ENCODE assay signal across 25 mouse cellular contexts in the genomic region with DNA sequence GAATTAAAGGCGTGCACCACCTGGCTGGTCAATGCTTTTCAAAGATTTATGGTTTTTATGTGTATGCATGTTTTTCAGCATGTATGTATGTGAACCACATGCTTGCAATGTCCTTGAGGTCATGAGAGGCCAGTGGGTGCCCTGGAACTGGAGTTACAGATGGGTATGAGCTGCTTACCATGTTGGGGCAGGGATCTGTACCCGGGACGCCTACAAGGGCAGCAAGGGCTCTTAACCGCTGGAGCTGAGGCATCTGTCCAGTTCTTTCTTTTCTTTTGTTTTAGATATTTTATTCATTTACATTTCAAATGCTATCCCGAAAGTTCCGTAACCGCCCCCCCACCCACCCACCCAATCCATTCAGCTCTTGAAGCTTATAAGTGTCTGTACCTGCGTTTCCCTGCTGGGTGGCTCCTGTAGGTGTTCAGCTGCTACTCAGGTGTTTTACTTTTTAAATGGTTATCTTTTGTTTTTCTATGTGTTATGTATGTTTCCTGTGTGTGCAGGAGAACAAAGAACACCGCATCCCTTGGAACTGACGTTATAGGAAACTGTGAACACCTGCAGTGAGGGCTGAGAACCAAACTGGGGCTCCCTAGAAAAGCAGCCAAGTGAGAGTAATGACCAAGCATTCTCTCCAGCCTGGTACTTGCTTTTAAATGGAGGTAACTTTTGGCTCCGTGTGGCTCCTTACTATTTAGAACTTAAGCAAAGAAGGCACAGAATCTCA. TPM values are rescaled to one million over a fixed set of nuclear protein-coding genes. Genes with fewer than 3 reads are reported as not detected.
A peak's percentile ranks its signal among the peaks of the same experiment; 100 is the strongest.
DNase-seq lines count a peak whose midpoint lies in the region; ATAC-seq and TF ChIP-seq lines count a peak whose summit lies in the region.
"Had no signal": no experiment of that assay in that cellular context is flagged by ENCODE, and none has a peak within 500 bp of the region (broad histone marks: within the 10 kb centered on the region; RNA-seq: fewer than 3 reads in every experiment).

No protein-coding gene starts in this region.

- H3K9me3 ChIP-seq in heart, postnatal 0 days (replicated peaks; ENCODE audit: control insufficient read depth, low read length) = no peaks in the 10 kb centered on the region
- no peaks in the 10 kb centered on the region for H3K9me3 ChIP-seq in heart, embryonic 12.5 days (replicated peaks)
- no peaks in the 10 kb centered on the region for H3K9me3 ChIP-seq in midbrain, embryonic 15.5 days
- H3K9me3 ChIP-seq: forebrain, embryonic 10.5 days; hindbrain, embryonic 15.5 days; intestine, embryonic 15.5 days; limb, embryonic 12.5 days; midbrain, embryonic 12.5 days; neural tube, embryonic 12.5 days had no signal

- no peak overlapping the region for H3K4me3 ChIP-seq in heart, postnatal 0 days (ENCODE audit: low read depth, low read length)
- no peak overlapping the region for H3K4me3 ChIP-seq in heart, embryonic 12.5 days
- no peak overlapping the region for H3K4me3 ChIP-seq in midbrain, embryonic 15.5 days
- H3K4me3 ChIP-seq: forebrain, embryonic 10.5 days; hindbrain, embryonic 15.5 days; intestine, embryonic 15.5 days; limb, embryonic 12.5 days; midbrain, embryonic 12.5 days; neural tube, embryonic 12.5 days had no signal

- WGBS in heart, postnatal 0 days = 90% methylated on average over 11 of the region's 11 CpGs
- WGBS in heart, embryonic 12.5 days = 92% methylated on average over 11 of the region's 11 CpGs
- WGBS in midbrain, embryonic 15.5 days = 86% methylated on average over 11 of the region's 11 CpGs

- H3K4me1 ChIP-seq in heart, postnatal 0 days (ENCODE audit: control insufficient read depth, insufficient read depth) = no peaks in the 10 kb centered on the region
- H3K4me1 ChIP-seq in heart, embryonic 12.5 days (replicated peaks) = peaks cover 8% of the 10 kb centered on the region
- H3K4me1 ChIP-seq in midbrain, embryonic 15.5 days = peaks cover 8% of the 10 kb centered on the region

- no peak overlapping the region for H3K9ac ChIP-seq in heart, postnatal 0 days (replicated peaks; ENCODE audit: low read depth, low read length)
- H3K9ac ChIP-seq in heart, embryonic 12.5 days = no peak overlapping the region
- H3K9ac ChIP-seq in midbrain, embryonic 15.5 days = no peak overlapping the region
- H3K9ac ChIP-seq: hindbrain, embryonic 15.5 days; intestine, embryonic 15.5 days; limb, embryonic 12.5 days; midbrain, embryonic 12.5 days; neural tube, embryonic 12.5 days had no signal

- H3K27ac ChIP-seq in heart, postnatal 0 days (ENCODE audit: low read depth) = peak overlapping the region; percentile 51; the same call in 1 of the 2 replicates
- no peak overlapping the region for H3K27ac ChIP-seq in heart, embryonic 12.5 days (ENCODE audit: poor library complexity, severe bottlenecking)
- no peak overlapping the region for H3K27ac ChIP-seq in midbrain, embryonic 15.5 days
- H3K27ac ChIP-seq: forebrain, embryonic 10.5 days; hindbrain, embryonic 15.5 days; intestine, embryonic 15.5 days; limb, embryonic 12.5 days; midbrain, embryonic 12.5 days; neural tube, embryonic 12.5 days had no signal

- H3K4me2 ChIP-seq in heart, postnatal 0 days (ENCODE audit: low read depth, low read length) = no peak overlapping the region
- no peak overlapping the region for H3K4me2 ChIP-seq in heart, embryonic 12.5 days
- no peak overlapping the region for H3K4me2 ChIP-seq in midbrain, embryonic 15.5 days
- H3K4me2 ChIP-seq: hindbrain, embryonic 15.5 days; intestine, embryonic 15.5 days; limb, embryonic 12.5 days; liver, embryonic 11.5 days; midbrain, embryonic 12.5 days; neural tube, embryonic 12.5 days had no signal

- no peak for DNase-seq in heart, postnatal 0 days (ENCODE audit: low spot score)
- DNase-seq in R1 (ENCODE audit: low read depth, low spot score) = peak; percentile 88
- DNase-seq in thymus, postnatal 0 days (ENCODE audit: low spot score) = peak; percentile 83
- DNase-seq in cerebellum, postnatal 36 days = no peak
- DNase-seq in cerebellum, adult 8-10 months = no peak
- DNase-seq: cerebellum, adult 11 months; cerebellum, postnatal 10 days; gastrocnemius, postnatal 14 days; heart, adult 18-20 months; kidney, adult 8-10 months; kidney, postnatal 10 days; lung, postnatal 10 days; retina, postnatal 1 day; right cerebral cortex, postnatal 4 days had no signal

- H3K27me3 ChIP-seq in heart, postnatal 0 days (ENCODE audit: control insufficient read depth, insufficient read depth, low read length) = no peaks in the 10 kb centered on the region
- H3K27me3 ChIP-seq in heart, embryonic 12.5 days (replicated peaks) = no peaks in the 10 kb centered on the region
- no peaks in the 10 kb centered on the region for H3K27me3 ChIP-seq in midbrain, embryonic 15.5 days (replicated peaks)
- H3K27me3 ChIP-seq: hindbrain, embryonic 15.5 days; intestine, embryonic 15.5 days; limb, embryonic 12.5 days; midbrain, embryonic 12.5 days; neural tube, embryonic 12.5 days had no signal

- no peak for TF ChIP-seq EP300 in heart, postnatal 0 days (IDR thresholded peaks at IDR 0.05; ENCODE audit: low read depth)

- H3K36me3 ChIP-seq in heart, postnatal 0 days (replicated peaks; ENCODE audit: control insufficient read depth, insufficient read depth, low read length) = peaks cover 59% of the 10 kb centered on the region
- H3K36me3 ChIP-seq in heart, embryonic 12.5 days = peaks cover 68% of the 10 kb centered on the region
- peaks cover 20% of the 10 kb centered on the region for H3K36me3 ChIP-seq in midbrain, embryonic 15.5 days (replicated peaks)

- no peak for TF ChIP-seq CTCF in heart, postnatal 0 days (IDR thresholded peaks at IDR 0.05; ENCODE audit: low read depth)

- ATAC-seq in heart, postnatal 0 days (ENCODE audit: insufficient read depth, low read depth) = no peak
- no peak for ATAC-seq in heart, embryonic 12.5 days (ENCODE audit: insufficient number of reproducible peaks, low FRiP score)
- no peak for ATAC-seq in midbrain, embryonic 15.5 days (replicated peaks)
- ATAC-seq: forebrain, embryonic 16.5 days; intestine, embryonic 15.5 days had no signal

RNA-seq across cellular contexts. Expression of a gene that starts 5.9 kb away (rescaled TPM):
- total RNA-seq in heart, postnatal 0 days (2014; rRNA removed; ENCODE audit: low replicate concordance) = 32.4 and 40.3 TPM in 2 replicates
- 37.6 and 39.9 TPM in 2 replicates for polyA plus RNA-seq in heart, postnatal 0 days (2015; fragmentation: Nextera tagmentation; extraction: Ambion mirVana)
- 27.0 and 27.2 TPM in 2 replicates for polyA plus RNA-seq in heart, embryonic 12.5 days (2016; fragmentation: Nextera tagmentation; extraction: Ambion mirVana)
- polyA plus RNA-seq in thymus, postnatal 0 days (2015; fragmentation: Nextera tagmentation; extraction: Ambion mirVana) = 39.2 and 41.0 TPM in 2 replicates
- polyA plus RNA-seq in midbrain, embryonic 15.5 days (2015; fragmentation: Nextera tagmentation; extraction: Ambion mirVana) = 20.2 and 22.4 TPM in 2 replicates

RNA-seq across cellular contexts. Expression of a gene that starts 17.8 kb away (rescaled TPM):
- total RNA-seq in heart, postnatal 0 days (2014; rRNA removed; ENCODE audit: low replicate concordance) = 17.0 and 20.0 TPM in 2 replicates
- 2.1 and 3.0 TPM in 2 replicates for polyA plus RNA-seq in heart, postnatal 0 days (2015; fragmentation: Nextera tagmentation; extraction: Ambion mirVana)
- 0.51 and 0.92 TPM in 2 replicates for polyA plus RNA-seq in heart, embryonic 12.5 days (2016; fragmentation: Nextera tagmentation; extraction: Ambion mirVana)
- polyA plus RNA-seq in thymus, postnatal 0 days (2015; fragmentation: Nextera tagmentation; extraction: Ambion mirVana) = 3.2 and 4.1 TPM in 2 replicates
- 4.2 and 4.3 TPM in 2 replicates for polyA plus RNA-seq in midbrain, embryonic 15.5 days (2015; fragmentation: Nextera tagmentation; extraction: Ambion mirVana)
- total RNA-seq: hematopoietic stem cell, adult 5-6 weeks had no signal

RNA-seq across cellular contexts. Expression of a gene that starts 46.9 kb away (rescaled TPM):
- total RNA-seq in heart, postnatal 0 days (2014; rRNA removed; ENCODE audit: low replicate concordance) = 3.3 and 4.2 TPM in 2 replicates
- polyA plus RNA-seq in heart, postnatal 0 days (2015; fragmentation: Nextera tagmentation; extraction: Ambion mirVana) = 1.5 and 1.8 TPM in 2 replicates
- 6.9 and 8.3 TPM in 2 replicates for polyA plus RNA-seq in heart, embryonic 12.5 days (2016; fragmentation: Nextera tagmentation; extraction: Ambion mirVana)
- 14.9 and 15.7 TPM in 2 replicates for polyA plus RNA-seq in thymus, postnatal 0 days (2015; fragmentation: Nextera tagmentation; extraction: Ambion mirVana)
- 5.1 TPM in 2 replicates for polyA plus RNA-seq in midbrain, embryonic 15.5 days (2015; fragmentation: Nextera tagmentation; extraction: Ambion mirVana)

RNA-seq across cellular contexts. Expression of a gene that starts 47.5 kb away (rescaled TPM):
- 6.2 and 10.2 TPM in 2 replicates for total RNA-seq in heart, postnatal 0 days (2014; rRNA removed; ENCODE audit: low replicate concordance)
- 11.7 and 12.9 TPM in 2 replicates for polyA plus RNA-seq in heart, postnatal 0 days (2015; fragmentation: Nextera tagmentation; extraction: Ambion mirVana)
- polyA plus RNA-seq in heart, embryonic 12.5 days (2016; fragmentation: Nextera tagmentation; extraction: Ambion mirVana) = 9.4 and 10.5 TPM in 2 replicates
- 7.7 and 8.2 TPM in 2 replicates for polyA plus RNA-seq in thymus, postnatal 0 days (2015; fragmentation: Nextera tagmentation; extraction: Ambion mirVana)
- 3.3 and 3.9 TPM in 2 replicates for polyA plus RNA-seq in midbrain, embryonic 15.5 days (2015; fragmentation: Nextera tagmentation; extraction: Ambion mirVana)

RNA-seq across cellular contexts. Expression of a gene that starts 55.3 kb away (rescaled TPM):
- total RNA-seq in heart, postnatal 0 days (2014; rRNA removed; ENCODE audit: low replicate concordance) = 12.6 and 28.0 TPM in 2 replicates
- 19.7 and 22.3 TPM in 2 replicates for polyA plus RNA-seq in heart, postnatal 0 days (2015; fragmentation: Nextera tagmentation; extraction: Ambion mirVana)
- 40.1 and 43.5 TPM in 2 replicates for polyA plus RNA-seq in heart, embryonic 12.5 days (2016; fragmentation: Nextera tagmentation; extraction: Ambion mirVana)
- polyA plus RNA-seq in thymus, postnatal 0 days (2015; fragmentation: Nextera tagmentation; extraction: Ambion mirVana) = 110 and 116 TPM in 2 replicates
- 11.9 and 12.3 TPM in 2 replicates for polyA plus RNA-seq in midbrain, embryonic 15.5 days (2015; fragmentation: Nextera tagmentation; extraction: Ambion mirVana)

Comparison
In these comparisons a context has a peak if more than half of its experiments do, and no peak if none do; other contexts are left out.
1. DNase-seq: peak in R1 (single experiment) and thymus, postnatal 0 days (single experiment); none in heart, postnatal 0 days (single experiment), cerebellum, postnatal 36 days (0 of 2) and cerebellum, adult 8-10 months (single experiment).